Mouse (Mus musculus): ENCODE results near the gene 3110082I17Rik. TPM values are rescaled to one million over a fixed set of nuclear protein-coding genes. Genes with fewer than 3 reads are reported as not detected.

3110082I17Rik gene
- total and polyA plus RNA-seq, 3 experiments = 41.2 to 100.0 (median 46.9) TPM

DNA sequence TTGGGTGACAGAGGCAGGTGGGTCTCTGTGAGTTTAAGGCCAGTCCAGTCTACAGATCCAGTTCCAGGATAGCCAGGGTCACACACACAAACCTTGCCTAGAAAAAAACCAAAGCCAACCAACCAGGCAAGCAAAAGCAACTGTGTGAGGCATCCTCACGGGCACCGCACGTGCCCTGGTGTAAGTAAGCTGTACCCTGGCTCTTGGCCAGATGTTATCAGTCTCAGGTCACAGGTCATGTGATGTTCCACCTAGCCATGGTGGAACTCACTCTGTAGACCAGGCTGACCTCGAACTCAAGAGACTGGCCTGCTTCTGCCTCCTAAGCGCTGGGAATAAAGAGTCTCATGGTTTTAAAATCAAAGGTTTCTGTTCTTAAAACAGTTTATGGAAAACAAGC, 101.1 kb downstream of the 3110082I17Rik start:
- DNase-seq (ENCODE audit: extremely low read depth) = no peak
- Histone ChIP-seq H3K36me3 (replicated peaks in 1 of 2; ENCODE audit: control insufficient read depth in 1 of 2, insufficient read depth in 1 of 2, low read length in 1 of 2) (peaks cover 15 to 67% of the 10 kb centered on the region in 2 experiments), H3K27me3 (replicated peaks) (no peaks in the 10 kb centered on the region), H3K4me3 (replicated peaks in 1 of 3; ENCODE audit: low read depth in 2 of 3, low read length in 2 of 3, poor library complexity in 1 of 3) (no peak overlapping the region), H3K4me1 (ENCODE audit: control insufficient read depth in 1 of 2, insufficient read depth in 2 of 2) (peaks cover 0 to under 1% of the 10 kb centered on the region in 2 experiments; a peak in 1 of 4 replicates), H3K9me3 (replicated peaks; ENCODE audit: low read length) (no peaks in the 10 kb centered on the region), H3K4me2 (ENCODE audit: insufficient read depth, low read depth, poor library complexity, severe bottlenecking) (no peak overlapping the region), H3K79me2 (replicated peaks; ENCODE audit: control insufficient read depth, extremely low read depth, insufficient read depth, poor library complexity, severe bottlenecking) (no peaks in the 10 kb centered on the region), H3K27ac (ENCODE audit: insufficient read depth, low read depth) (no peak overlapping the region), H3K9ac (ENCODE audit: insufficient read depth, low read depth) (no peak overlapping the region)
- dilution Hi-C loops (cut with MboI; ENCODE audit: extremely low pct_ligation_motif_present, extremely low pct_unique_long_range_greater_than_20kb, low sequenced_read_pairs) (no loop called here), in situ Hi-C loops (cut with MboI; ENCODE audit: low pct_ligation_motif_present, low pct_unique_long_range_greater_than_20kb, low sequenced_read_pairs) (loop anchor here (25.0 kb wide), 1 partner anchor 103 kb away; the partner anchor contains the start of gene 3110082I17Rik)
- no peak for TF ChIP-seq USF2 (conservative IDR thresholded peaks at IDR 0.05; ENCODE audit: low read depth, low read length)
- no peak for TF ChIP-seq CTCF (conservative IDR thresholded peaks at IDR 0.05 in 1 of 2, IDR thresholded peaks at IDR 0.05 in 1 of 2; ENCODE audit: low read depth in 2 of 2, low read length in 2 of 2)
- TF ChIP-seq SIN3A (IDR thresholded peaks at IDR 0.05; ENCODE audit: low read length) = no peak
- TF ChIP-seq JUND (conservative IDR thresholded peaks at IDR 0.05; ENCODE audit: low read depth, low read length) = no peak
- no peak for TF ChIP-seq RCOR1 (conservative IDR thresholded peaks at IDR 0.05; ENCODE audit: low read depth, low read length)
- no peak for TF ChIP-seq MXI1 (IDR thresholded peaks at IDR 0.05; ENCODE audit: low read depth, low read length)
- TF ChIP-seq ZNF384 (IDR thresholded peaks at IDR 0.05; ENCODE audit: low read depth, low read length) = no peak
- TF ChIP-seq BHLHE40 (IDR thresholded peaks at IDR 0.05; ENCODE audit: low read depth, low read length) = no peak
- TF ChIP-seq NELFE (IDR thresholded peaks at IDR 0.05; ENCODE audit: low read depth, low read length) = no peak
- TF ChIP-seq MAX (IDR thresholded peaks at IDR 0.05; ENCODE audit: low read length) = no peak
- no peak for TF ChIP-seq NRF1 (IDR thresholded peaks at IDR 0.05; ENCODE audit: low read depth, low read length)
- TF ChIP-seq MEF2A (IDR thresholded peaks at IDR 0.05; ENCODE audit: borderline replicate concordance, low read depth, low read length) = no peak
- TF ChIP-seq TBP (conservative IDR thresholded peaks at IDR 0.05; ENCODE audit: low read depth, low read length) = no peak
- no peak for TF ChIP-seq ZC3H11A (IDR thresholded peaks at IDR 0.05; ENCODE audit: low read depth, low read length)
- no peak for TF ChIP-seq ELF1 (IDR thresholded peaks at IDR 0.05; ENCODE audit: low read depth, low read length)

DNA sequence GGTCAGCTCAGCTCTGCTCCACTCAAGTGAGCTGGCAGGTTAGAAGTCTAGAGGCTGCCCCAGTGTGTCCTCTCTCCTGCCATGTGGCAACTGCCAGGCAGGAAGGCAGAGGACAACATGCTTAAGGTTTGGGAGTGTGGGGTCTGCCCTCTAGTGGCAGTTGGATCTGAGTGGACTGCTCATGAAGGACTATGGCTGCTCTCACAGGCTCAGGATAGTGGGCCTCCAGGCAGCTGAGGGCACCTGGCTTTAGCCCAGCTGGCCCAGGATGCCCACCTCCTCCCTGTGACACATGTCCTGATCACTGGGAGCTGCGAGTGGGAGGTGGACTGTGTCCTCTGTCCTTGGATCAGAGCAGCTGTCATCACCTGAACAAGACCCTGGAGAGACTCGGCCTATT, 101.7 kb downstream of the 3110082I17Rik start:
- no peak overlapping the region for H3K27ac ChIP-seq (ENCODE audit: insufficient read depth, low read depth)
- H3K9me3 ChIP-seq (replicated peaks; ENCODE audit: low read length) = no peaks in the 10 kb centered on the region
- dilution Hi-C loops (cut with MboI; ENCODE audit: extremely low pct_ligation_motif_present, extremely low pct_unique_long_range_greater_than_20kb, low sequenced_read_pairs) = no loop called here
- H3K4me2 ChIP-seq (ENCODE audit: insufficient read depth, low read depth, poor library complexity, severe bottlenecking) = no peak overlapping the region
- DNase-seq (ENCODE audit: extremely low read depth) = peak; percentile 41
- H3K4me3 ChIP-seq (replicated peaks in 1 of 3; ENCODE audit: low read depth in 2 of 3, low read length in 2 of 3, poor library complexity in 1 of 3) = no peak overlapping the region
- in situ Hi-C loops (cut with MboI; ENCODE audit: low pct_ligation_motif_present, low pct_unique_long_range_greater_than_20kb, low sequenced_read_pairs) = loop anchor here (25.0 kb wide), 1 partner anchor 104 kb away; the partner anchor contains the start of gene 3110082I17Rik
- no peak overlapping the region for H3K9ac ChIP-seq (ENCODE audit: insufficient read depth, low read depth)
- H3K27me3 ChIP-seq (replicated peaks) = no peaks in the 10 kb centered on the region
- H3K79me2 ChIP-seq (replicated peaks; ENCODE audit: control insufficient read depth, extremely low read depth, insufficient read depth, poor library complexity, severe bottlenecking) = no peaks in the 10 kb centered on the region
- H3K4me1 ChIP-seq (ENCODE audit: control insufficient read depth in 1 of 2, insufficient read depth in 2 of 2) = no peaks in the 10 kb centered on the region
- peaks cover 13 to 63% of the 10 kb centered on the region in 2 experiments for H3K36me3 ChIP-seq (replicated peaks in 1 of 2; ENCODE audit: control insufficient read depth in 1 of 2, insufficient read depth in 1 of 2, low read length in 1 of 2)
- TF ChIP-seq HCFC1 (IDR thresholded peaks at IDR 0.05; ENCODE audit: low read depth, low read length) (no peak), MAZ (IDR thresholded peaks at IDR 0.05; ENCODE audit: low read depth, low read length) (no peak), MAX (IDR thresholded peaks at IDR 0.05; ENCODE audit: low read length) (0 out of 2 replicates have a peak, but pooled peaks have one; percentile 38), MEF2A (IDR thresholded peaks at IDR 0.05; ENCODE audit: borderline replicate concordance, low read depth, low read length) (no peak), UBTF (IDR thresholded peaks at IDR 0.05; ENCODE audit: low read depth, low read length) (no peak), JUN (IDR thresholded peaks at IDR 0.05; ENCODE audit: insufficient read depth, low read depth, low read length) (no peak), USF1 (IDR thresholded peaks at IDR 0.05; ENCODE audit: low read depth, low read length) (no peak), TCF12 (IDR thresholded peaks at IDR 0.05; ENCODE audit: low read depth, low read length) (no peak), CTCF (conservative IDR thresholded peaks at IDR 0.05 in 1 of 2, IDR thresholded peaks at IDR 0.05 in 1 of 2; ENCODE audit: low read depth in 2 of 2, low read length in 2 of 2) (peak; percentile 23 to 70; a peak in 2 of 4 replicates), CHD1 (IDR thresholded peaks at IDR 0.05; ENCODE audit: low read depth, low read length) (no peak), EP300 (IDR thresholded peaks at IDR 0.05; ENCODE audit: low read length) (no peak), ZMIZ1 (IDR thresholded peaks at IDR 0.05; ENCODE audit: low read depth, low read length) (no peak), RCOR1 (conservative IDR thresholded peaks at IDR 0.05; ENCODE audit: low read depth, low read length) (no peak), ZKSCAN1 (IDR thresholded peaks at IDR 0.05; ENCODE audit: borderline replicate concordance, low read depth, low read length) (no peak), IRF4 (IDR thresholded peaks at IDR 0.05; ENCODE audit: low read depth, low read length) (no peak), PAX5 (IDR thresholded peaks at IDR 0.05; ENCODE audit: low read length) (no peak), JUND (conservative IDR thresholded peaks at IDR 0.05; ENCODE audit: low read depth, low read length) (no peak), ELF1 (IDR thresholded peaks at IDR 0.05; ENCODE audit: low read depth, low read length) (no peak), POLR2A (IDR thresholded peaks at IDR 0.05; ENCODE audit: low read depth, low read length) (no peak), MXI1 (IDR thresholded peaks at IDR 0.05; ENCODE audit: low read depth, low read length) (no peak), BHLHE40 (IDR thresholded peaks at IDR 0.05; ENCODE audit: low read depth, low read length) (no peak), POLR2AphosphoS2 (IDR thresholded peaks at IDR 0.05; ENCODE audit: low read depth, low read length) (no peak), USF2 (conservative IDR thresholded peaks at IDR 0.05; ENCODE audit: low read depth, low read length) (no peak), GABPA (IDR thresholded peaks at IDR 0.05; ENCODE audit: insufficient replicate concordance, low read depth, low read length) (no peak), MAFK (IDR thresholded peaks at IDR 0.05; ENCODE audit: insufficient replicate concordance, low read length) (no peak), ZC3H11A (IDR thresholded peaks at IDR 0.05; ENCODE audit: low read depth, low read length) (no peak)

All from CH12.LX (cell line).